Mouse (Mus musculus) G1E (cell line): ENCODE measurements at regions not wholly inside any gene's neighbourhood (a gene's known extent, or its start where the extent isn't known, plus 50 kb on each side); places are given as distances from the start of the nearest gene placed in this dataset.

ENCODE experiments used
- CTCF ChIP-seq: IDR thresholded peaks from 2 replicates; pipeline ENCODE4 v1.5.1; 2012; ENCODE audit warnings: low read depth, low read length, inconsistent platforms, mixed read lengths
- GATA1 ChIP-seq: IDR thresholded peaks from 2 replicates; pipeline ENCODE4 v1.6.1; 2012; ENCODE audit warnings: borderline replicate concordance, low read length, inconsistent platforms, mixed read lengths
- GATA2 ChIP-seq: IDR thresholded peaks from 2 replicates; pipeline ENCODE4 v1.6.1; 2012; ENCODE audit warnings: low read depth, low read length, inconsistent platforms, borderline replicate concordance
- POLR2AphosphoS5 ChIP-seq: IDR thresholded peaks from 2 replicates; pipeline ENCODE4 v1.6.1; 2012; ENCODE audit warnings: low read depth, low read length, inconsistent platforms; ENCODE audit not compliant: insufficient replicate concordance
- TAL1 ChIP-seq: conservative IDR thresholded peaks from 2 replicates; pipeline ENCODE4 v1.6.1; 2012; ENCODE audit warnings: low read depth, low read length, inconsistent platforms, mixed read lengths

DNA sequence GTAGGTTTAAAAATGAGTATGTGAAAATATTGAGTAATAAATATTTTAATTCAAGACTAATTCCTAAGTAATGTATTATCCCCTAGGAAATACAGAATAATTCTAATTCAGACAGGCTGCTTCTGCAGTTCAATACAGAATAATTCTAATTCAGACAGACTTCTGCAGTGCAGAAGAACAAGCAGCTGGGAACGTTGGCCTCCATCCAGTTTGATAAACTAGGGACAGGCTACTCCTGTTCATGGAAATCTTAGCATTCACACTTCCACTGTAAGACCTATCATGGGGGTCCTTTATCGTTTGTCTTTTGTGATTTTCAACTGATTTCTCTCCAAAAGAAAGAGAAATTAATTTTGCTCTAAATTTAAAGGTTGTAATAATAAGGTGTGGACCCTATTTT lies 319.2 kb downstream of the Kctd12 start:
- TF ChIP-seq CTCF (no peak), GATA1 (no peak), POLR2AphosphoS5 (no peak), TAL1 (no peak), GATA2 (no peak)
